Mouse (Mus musculus) urinary bladder, adult 2 months (tissue): ENCODE measurements around the gene Slc16a10. TPM values are rescaled to one million over a fixed set of nuclear protein-coding genes. Genes with fewer than 3 reads are reported as not detected.

ENCODE experiments used
- DNase-seq: peaks from one replicate; pipeline ENCODE4 v3.0.0; 2022; ENCODE audit warnings: low spot score
- polyA plus RNA-seq: library from polyadenylated mRNA; depleted of rRNA; stranded (reverse); fragments of >200 nt; gene quantifications from 2 replicates; pipeline ENCODE4 v1.2.3, GENCODE M21; 2012

Gene Slc16a10
- polyA plus RNA-seq, 1 experiment, result 10.9 TPM

GRCm38 (mm10) chr10:40109520-40109919 is 32.5 kb downstream of the Slc16a10 start:
- no peak for DNase-seq

- no peak for DNase-seq
Measured at GRCm38 (mm10) chr10:40108992-40109391, 33.1 kb downstream of the Slc16a10 start.

GRCm38 (mm10) chr10:40107995-40108394 is 34.1 kb downstream of the Slc16a10 start:
- no peak for DNase-seq

- no peak for DNase-seq
Measured at GRCm38 (mm10) chr10:40105174-40105573, 36.9 kb downstream of the Slc16a10 start.

- no peak for DNase-seq
Measured at GRCm38 (mm10) chr10:40103790-40104189, 38.3 kb downstream of the Slc16a10 start.

- DNase-seq, result no peak
Measured at GRCm38 (mm10) chr10:40102986-40103385, 39.1 kb downstream of the Slc16a10 start.

GRCm38 (mm10) chr10:40102166-40102565 is 39.9 kb downstream of the Slc16a10 start:
- DNase-seq, result no peak

GRCm38 (mm10) chr10:40098441-40098840 is 43.6 kb downstream of the Slc16a10 start:
- no peak for DNase-seq

GRCm38 (mm10) chr10:40097519-40097918 is 44.5 kb downstream of the Slc16a10 start:
- no peak for DNase-seq

GRCm38 (mm10) chr10:40094752-40095151 is 47.3 kb downstream of the Slc16a10 start:
- no peak for DNase-seq

- DNase-seq, result no peak
Measured at GRCm38 (mm10) chr10:40093526-40093925, 48.5 kb downstream of the Slc16a10 start.

- no peak for DNase-seq
Measured at GRCm38 (mm10) chr10:40091455-40091854, 50.6 kb downstream of the Slc16a10 start.

- DNase-seq, result no peak
Measured at GRCm38 (mm10) chr10:40090504-40091428, 51.3 kb downstream of the Slc16a10 start.

- no peak for DNase-seq
Measured at GRCm38 (mm10) chr10:40084332-40085093, 57.5 kb downstream of the Slc16a10 start.

GRCm38 (mm10) chr10:40083556-40083955 is 58.5 kb downstream of the Slc16a10 start:
- no peak for DNase-seq

GRCm38 (mm10) chr10:40082668-40083067 is 59.4 kb downstream of the Slc16a10 start:
- DNase-seq, result no peak

- no peak for DNase-seq
Measured at GRCm38 (mm10) chr10:40080533-40080932, 61.5 kb downstream of the Slc16a10 start.

- DNase-seq, result no peak
Measured at GRCm38 (mm10) chr10:40079256-40079655, 62.8 kb downstream of the Slc16a10 start.

- no peak for DNase-seq
Measured at GRCm38 (mm10) chr10:40077960-40078353, 64.1 kb downstream of the Slc16a10 start.

- no peak for DNase-seq
Measured at GRCm38 (mm10) chr10:40077346-40077959, 64.6 kb downstream of the Slc16a10 start.

GRCm38 (mm10) chr10:40073608-40074007 is 68.5 kb downstream of the Slc16a10 start:
- DNase-seq, result no peak

GRCm38 (mm10) chr10:40070684-40071083 is 71.4 kb downstream of the Slc16a10 start:
- no peak for DNase-seq
